Mouse (Mus musculus): Measurements from ENCODE around the gene Nfam1. TPM values are rescaled to one million over a fixed set of nuclear protein-coding genes. Genes with fewer than 3 reads are reported as not detected.
A peak's percentile ranks its signal among the peaks of the same experiment; 100 is the strongest.

Gene Nfam1
- total RNA-seq, 2 experiments from 2014 or later, result 52.8 to 60.7 TPM

GRCm38 (mm10) chr15:83040156-83040555 is 7.0 kb upstream of the Nfam1 start:
- ATAC-seq (replicated peaks; ENCODE audit: poor library complexity, severe bottlenecking), result no peak

DNA sequence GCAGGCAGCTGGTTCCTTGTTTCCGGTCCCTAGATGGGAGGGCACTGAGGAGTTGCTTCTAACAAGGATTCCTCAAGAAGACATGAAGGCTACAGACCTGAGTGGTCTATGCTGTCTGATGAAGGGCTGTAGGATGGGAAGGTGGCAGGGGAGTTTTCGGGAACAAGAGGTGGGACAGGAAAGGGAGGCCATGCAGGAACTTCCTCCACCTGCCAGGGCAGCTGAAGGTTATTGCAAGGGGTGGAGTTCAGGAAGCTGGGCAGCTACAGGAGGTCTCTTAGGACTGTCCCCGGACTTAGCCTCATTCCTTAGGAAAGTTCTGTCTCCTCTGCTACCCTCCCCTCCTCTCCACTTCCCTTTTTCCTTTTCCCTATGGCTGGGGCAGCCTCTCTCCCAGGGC is 5.7 kb upstream of the Nfam1 start:
- ATAC-seq (replicated peaks; ENCODE audit: poor library complexity, severe bottlenecking), result no peak

DNA sequence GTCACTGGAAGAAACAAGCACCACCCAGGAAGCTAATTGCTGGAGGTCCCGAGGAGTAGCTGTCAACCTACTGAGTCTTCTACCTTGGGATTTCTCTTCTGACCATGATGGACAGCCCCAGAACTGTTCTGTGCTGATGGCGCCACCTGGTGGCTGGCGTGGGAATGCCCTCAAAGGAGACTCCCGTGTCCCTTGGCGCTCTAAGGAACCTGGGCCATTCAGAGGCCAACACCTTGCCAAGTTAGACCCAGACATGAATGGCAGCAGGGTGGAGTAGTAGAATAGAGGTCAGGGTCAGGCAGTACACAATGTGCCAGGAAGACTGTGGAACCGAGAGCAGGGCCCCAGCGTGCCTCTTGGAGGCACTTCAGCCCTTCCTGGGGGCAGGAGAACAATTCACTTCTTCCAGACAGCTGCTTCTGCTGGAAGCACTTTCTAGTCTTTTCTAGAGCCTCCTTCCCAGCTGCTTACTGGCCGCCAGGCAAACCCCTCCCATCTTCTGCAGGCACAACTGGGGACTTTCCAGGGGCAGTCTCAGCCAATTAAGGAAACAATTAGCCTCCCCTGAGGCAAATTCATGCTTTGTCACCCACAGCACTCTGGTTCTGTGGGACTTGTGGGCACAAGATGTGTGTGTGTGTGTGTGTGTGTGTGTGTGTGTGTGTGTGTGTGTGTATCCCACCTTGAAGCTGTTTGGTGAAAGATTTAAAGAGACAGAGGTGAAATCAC is 4.8 kb upstream of the Nfam1 start:
- ATAC-seq (replicated peaks; ENCODE audit: poor library complexity, severe bottlenecking), result peak; percentile 29

DNA sequence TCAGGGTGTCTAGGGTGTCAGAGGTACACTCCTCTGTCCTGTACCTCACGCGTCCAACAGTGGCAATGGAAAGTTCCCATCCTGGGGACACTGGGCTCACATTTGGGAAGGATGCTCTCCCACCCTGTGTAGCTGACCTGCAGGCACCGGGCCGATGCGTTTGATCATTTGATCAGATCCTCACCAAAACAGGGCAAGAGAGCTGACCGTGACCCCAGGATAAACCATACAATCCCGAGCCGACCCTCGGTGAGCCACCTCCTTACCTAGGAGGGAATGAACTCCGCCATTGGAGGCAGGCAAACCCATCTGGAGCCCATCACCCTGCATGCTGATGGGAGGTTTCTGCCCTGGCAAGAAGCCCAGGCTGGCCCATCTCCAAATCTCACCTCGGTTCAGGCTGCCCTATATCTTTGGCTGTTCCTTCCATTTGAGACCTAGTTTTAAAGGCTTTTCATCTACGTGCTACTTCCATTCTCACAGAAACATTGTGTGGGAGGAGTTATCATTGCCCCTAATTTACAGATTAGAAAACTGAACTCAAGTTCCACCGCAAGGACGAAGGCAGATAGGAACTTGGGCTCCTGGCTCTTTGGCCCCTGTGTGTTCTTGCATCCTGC is 3.9 kb upstream of the Nfam1 start:
- no peak for ATAC-seq (replicated peaks; ENCODE audit: poor library complexity, severe bottlenecking)

GRCm38 (mm10) chr15:83036089-83036488 is 3.0 kb upstream of the Nfam1 start:
- ATAC-seq (replicated peaks; ENCODE audit: poor library complexity, severe bottlenecking), result peak; percentile 61

- no peak for ATAC-seq (replicated peaks; ENCODE audit: poor library complexity, severe bottlenecking)
Observed at GRCm38 (mm10) chr15:83034275-83034977, 1.3 kb upstream of the Nfam1 start.

DNA sequence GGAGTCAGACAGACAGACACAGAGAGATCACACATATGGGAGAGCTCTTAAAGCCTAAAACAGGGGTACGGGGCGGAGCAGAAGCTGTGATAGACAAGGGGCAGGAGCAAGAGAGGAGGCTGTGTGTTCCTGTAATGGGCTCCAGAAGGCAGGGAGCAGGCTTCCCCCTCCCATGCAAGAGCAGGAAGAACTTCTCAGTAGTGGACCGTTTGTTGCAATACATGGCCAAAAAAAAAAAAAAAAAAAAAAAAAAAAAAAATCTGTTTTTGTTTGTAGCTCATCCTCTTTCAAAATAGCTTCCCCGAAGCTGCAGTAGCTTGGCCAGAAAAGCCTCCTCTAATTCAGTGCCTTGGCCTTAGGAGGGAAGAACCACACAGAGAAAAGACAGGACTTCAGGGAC is 2.2 kb downstream of the Nfam1 start:
- ATAC-seq (replicated peaks; ENCODE audit: poor library complexity, severe bottlenecking), result peak; percentile 65

GRCm38 (mm10) chr15:83029725-83030718 is 3.1 kb downstream of the Nfam1 start:
- no peak; the same call in 1 of the 2 replicates for ATAC-seq (replicated peaks; ENCODE audit: poor library complexity, severe bottlenecking)

DNA sequence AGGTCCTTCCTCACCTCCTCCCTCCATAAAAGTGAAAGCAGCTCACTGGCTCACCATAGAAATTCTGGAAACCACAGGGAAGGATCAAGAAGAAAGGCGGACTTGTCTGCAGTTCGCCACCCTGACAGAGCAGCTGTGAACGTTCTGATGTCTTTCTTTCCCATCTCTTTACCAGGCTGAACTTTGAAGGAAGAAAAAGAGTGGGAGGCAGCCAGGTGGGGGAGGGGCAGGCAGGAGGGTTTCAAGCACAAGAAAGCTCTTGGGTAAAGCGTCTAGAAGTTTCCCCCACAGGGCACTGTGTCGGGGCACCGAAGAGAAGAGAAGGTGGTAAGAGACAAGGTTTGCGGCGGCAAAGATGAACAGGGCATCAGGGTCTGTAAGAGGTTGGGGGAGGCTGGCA is 7.0 kb downstream of the Nfam1 start:
- no peak for ATAC-seq (replicated peaks; ENCODE audit: poor library complexity, severe bottlenecking)

DNA sequence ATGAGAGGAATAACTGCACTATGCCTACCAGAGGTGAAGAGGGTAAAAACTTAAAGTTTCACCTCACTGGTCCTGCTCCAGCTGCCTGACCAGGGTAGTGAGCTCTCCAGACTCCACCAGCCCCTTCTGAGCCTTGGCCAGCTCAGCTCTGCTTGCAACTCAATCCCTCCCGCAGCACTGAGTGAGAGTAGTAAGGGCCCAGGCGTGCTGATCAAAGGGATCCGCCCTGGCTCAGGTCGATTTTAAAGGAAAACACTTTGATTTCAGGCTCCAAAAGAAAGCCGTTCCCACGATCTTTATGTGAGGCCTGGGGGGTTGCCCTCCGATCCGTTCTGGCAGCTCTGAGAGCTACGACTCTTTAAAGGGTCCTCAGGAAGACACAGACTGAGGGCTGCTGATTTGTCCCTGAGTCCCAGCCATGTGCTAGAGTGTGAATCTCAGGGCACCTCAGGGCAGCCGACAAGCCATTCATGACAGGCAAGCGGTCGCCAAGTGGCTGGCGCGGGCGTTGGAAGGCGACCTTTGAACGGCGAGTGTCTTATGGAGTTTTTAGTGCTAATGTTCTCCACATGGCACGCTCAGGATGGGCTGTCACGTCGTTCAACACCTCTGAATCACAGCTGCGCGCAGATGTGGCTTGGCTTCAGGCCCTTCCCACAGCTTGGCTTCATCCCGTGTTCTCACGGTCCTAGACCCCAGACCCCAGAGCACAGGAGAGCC is 7.9 kb downstream of the Nfam1 start:
- ATAC-seq (replicated peaks; ENCODE audit: poor library complexity, severe bottlenecking), result no peak

GRCm38 (mm10) chr15:83022947-83023346 is 10.2 kb downstream of the Nfam1 start:
- ATAC-seq (replicated peaks; ENCODE audit: poor library complexity, severe bottlenecking), result no peak

- ATAC-seq (replicated peaks; ENCODE audit: poor library complexity, severe bottlenecking), result no peak
Observed at GRCm38 (mm10) chr15:83010990-83011664, 22.0 kb downstream of the Nfam1 start.

DNA sequence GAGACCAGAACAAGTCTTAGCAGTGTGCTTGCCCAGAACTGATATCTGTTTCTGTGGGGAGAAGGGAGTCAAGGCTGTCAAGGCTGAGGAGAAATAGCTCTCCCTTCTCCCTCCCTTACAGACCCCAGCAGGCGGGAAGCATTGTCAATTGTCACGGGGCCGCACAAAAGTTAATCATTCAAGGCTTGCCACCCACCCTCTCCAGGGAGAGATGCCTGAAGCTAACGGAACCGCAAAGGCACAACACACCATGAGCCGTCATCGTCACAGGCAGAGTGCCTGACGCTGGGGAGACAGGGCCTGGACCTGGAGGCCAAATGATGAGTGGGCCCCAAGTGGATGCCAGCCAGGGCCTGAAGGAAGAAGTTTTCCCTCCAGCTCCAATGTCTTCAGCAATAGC is 22.7 kb downstream of the Nfam1 start:
- no peak for ATAC-seq (replicated peaks; ENCODE audit: poor library complexity, severe bottlenecking)

DNA sequence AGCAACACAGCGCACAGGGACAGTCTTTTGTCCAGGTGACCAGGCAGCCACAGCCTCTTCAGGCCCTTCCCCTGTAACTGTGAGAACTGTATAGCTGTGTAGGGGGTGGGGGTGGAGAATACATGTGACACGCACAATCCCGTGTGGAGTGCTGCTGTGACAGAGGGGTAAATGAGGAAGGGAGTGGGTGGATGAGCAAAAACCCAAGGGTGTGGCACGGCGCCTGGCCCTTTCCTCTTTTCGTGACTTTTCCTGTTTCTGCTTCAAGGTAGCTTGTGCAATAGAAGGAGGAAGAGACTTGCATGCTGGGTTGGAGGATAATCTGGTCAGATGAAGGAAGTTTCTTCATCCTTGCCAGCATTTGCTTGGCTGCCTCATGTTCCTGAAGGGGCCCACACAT is 23.6 kb downstream of the Nfam1 start:
- ATAC-seq (replicated peaks; ENCODE audit: poor library complexity, severe bottlenecking), result peak; percentile 93

DNA sequence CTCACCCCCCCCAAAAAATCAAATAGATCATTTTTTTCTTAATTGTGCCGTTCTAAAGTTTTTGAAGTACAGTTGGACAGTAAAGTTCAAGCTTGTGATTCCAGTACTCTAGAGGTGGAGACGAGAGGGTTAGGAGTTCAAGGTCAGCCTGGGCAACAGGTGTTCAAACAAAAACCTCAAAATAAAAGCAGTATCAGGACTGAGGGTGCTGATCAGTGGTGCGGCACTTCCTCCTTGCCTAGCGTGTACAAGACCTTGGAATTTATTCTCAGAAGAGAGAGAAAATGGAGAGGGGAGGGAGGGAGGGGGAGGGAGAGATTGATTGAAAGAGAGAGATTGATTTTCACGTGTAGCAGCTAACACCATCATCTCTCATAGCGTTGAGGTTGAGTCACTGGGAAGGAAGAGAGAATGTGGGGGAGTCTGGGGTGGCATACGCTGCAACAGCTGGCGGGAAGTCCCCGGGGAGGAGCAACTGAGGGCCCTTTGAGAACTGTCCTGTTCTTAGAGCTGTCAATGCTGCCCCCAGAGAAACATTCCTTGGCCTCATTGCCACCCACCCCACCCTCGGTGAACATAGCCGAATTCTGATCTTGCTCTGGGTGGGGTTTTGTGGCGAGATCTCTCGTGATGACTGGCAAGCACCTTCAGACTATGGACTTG is 24.2 kb downstream of the Nfam1 start:
- ATAC-seq (replicated peaks; ENCODE audit: poor library complexity, severe bottlenecking), result peak; percentile 35

- no peak for ATAC-seq (replicated peaks; ENCODE audit: poor library complexity, severe bottlenecking)
Observed at GRCm38 (mm10) chr15:83007346-83007920, 25.7 kb downstream of the Nfam1 start.

GRCm38 (mm10) chr15:83002665-83003548 is 30.2 kb downstream of the Nfam1 start:
- no peak for ATAC-seq (replicated peaks; ENCODE audit: poor library complexity, severe bottlenecking)

All from granulocyte monocyte progenitor cell, adult 5-6 weeks (primary cell).